Mouse (Mus musculus) cerebellum, adult 2 months (tissue): Measurements from ENCODE around the gene Arid5b.

Source experiments
- CTCF ChIP-seq: fragments of 200-500 bp; IDR thresholded peaks from 2 replicates; pipeline ENCODE4 v1.5.1; 2011; ENCODE audit warnings: low read depth, mild to moderate bottlenecking, control low read depth, low read length, moderate library complexity, borderline replicate concordance; ENCODE audit not compliant: insufficient read depth
- POLR2A ChIP-seq: fragments of 200-500 bp; IDR thresholded peaks from 2 replicates; pipeline ENCODE4 v1.6.1; 2011; ENCODE audit warnings: low read length, control low read depth, borderline replicate concordance; ENCODE audit not compliant: insufficient read depth

- TF ChIP-seq POLR2A (no peak), CTCF (no peak)
These were observed 110.4 kb downstream of the Arid5b start for GRCm38 (mm10) chr10:68168141-68168540.
